Mouse (Mus musculus) frontal cortex, postnatal 36 days (tissue): ENCODE measurements around the gene Mrgprh.
"Not testable (repeated sequence)": the region's sequence is repeated elsewhere in the genome, so short reads cannot be mapped to it uniquely, and the experiment has no call there.

Experiments
- DNase-seq, 2 experiments: peaks; one replicate each; pipeline ENCODE4 v3.0.0; 2022; ENCODE audit warnings: low spot score in 2 of 2

The Mrgprh gene

DNA sequence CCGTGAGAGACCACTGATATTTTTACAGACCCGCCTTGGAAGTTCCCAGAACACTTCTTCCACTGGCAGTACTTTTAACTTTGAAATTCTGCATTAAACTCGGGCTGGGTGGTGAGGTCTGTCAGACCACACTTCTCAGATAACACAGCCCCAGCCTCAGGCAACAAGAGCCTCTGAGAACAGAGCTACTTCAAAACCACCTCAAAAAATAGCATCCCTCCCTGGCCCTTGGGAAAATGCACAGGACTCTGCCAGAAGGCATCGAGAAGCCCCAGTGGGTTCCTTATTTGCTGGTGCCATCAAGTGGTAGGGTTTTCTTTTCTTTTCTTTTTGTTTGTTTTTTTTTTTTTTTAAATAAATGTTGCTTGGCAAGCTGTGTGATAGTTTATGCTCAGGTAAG is 7.2 kb upstream of the Mrgprh start:
- DNase-seq: no peak

DNA sequence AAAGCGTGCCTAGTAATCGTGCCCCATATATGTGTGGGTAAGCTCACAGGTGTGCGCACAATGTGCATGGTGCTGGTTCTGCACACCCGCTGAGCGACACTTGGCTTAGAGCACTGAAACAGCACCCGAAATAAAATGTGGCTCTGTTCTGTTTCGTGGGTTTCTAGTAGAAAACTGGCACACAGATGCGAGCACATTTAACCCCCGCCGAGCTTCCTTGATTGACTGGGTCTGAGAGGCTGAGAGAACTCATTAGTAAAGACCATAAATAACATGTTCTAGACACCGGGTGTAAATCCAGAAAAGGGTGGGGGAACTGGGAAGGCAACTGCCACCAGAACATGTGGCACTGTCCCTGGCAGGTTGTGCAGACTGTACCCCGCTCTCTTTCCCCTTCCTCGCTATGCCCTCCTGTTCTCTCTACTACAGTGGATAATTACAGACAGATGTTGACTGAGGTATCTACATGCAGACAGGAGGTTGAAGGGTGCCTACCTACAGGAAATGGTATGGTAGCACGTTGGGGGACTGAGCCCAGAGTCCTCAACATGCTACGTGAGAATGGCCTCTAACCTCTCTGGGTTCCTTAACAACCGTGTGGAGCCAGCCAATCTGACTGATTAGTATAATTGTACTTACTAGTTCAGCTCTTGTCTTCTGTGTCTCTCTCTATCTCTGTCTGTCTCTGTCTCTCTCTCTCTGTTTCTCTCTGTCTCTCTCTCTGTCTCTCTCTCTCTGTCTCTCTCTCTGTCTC is 3.4 kb upstream of the Mrgprh start:
- DNase-seq: peak in 1 of 2 experiments; percentile 58

DNA sequence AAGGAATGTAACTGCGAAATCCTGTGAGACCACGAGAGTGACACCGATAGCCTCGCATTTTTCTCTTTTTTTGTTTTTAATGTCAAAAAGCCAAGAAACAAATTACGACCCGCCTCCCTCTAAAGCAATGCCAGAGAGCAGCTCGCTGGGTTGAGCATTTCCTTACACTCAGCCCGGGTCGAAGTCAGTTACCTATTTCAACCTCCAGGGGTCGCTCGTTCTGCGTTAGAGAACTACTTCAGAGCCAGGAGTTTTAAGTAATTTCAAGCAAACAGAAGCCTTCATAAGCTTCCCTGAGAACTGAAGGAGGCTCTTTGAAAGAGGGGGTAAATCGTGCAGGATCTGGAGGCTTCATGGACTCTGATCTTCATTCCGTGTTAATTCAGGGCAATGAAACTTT is 4.3 kb downstream of the Mrgprh start:
- DNase-seq: peak; percentile 80 to 92

DNA sequence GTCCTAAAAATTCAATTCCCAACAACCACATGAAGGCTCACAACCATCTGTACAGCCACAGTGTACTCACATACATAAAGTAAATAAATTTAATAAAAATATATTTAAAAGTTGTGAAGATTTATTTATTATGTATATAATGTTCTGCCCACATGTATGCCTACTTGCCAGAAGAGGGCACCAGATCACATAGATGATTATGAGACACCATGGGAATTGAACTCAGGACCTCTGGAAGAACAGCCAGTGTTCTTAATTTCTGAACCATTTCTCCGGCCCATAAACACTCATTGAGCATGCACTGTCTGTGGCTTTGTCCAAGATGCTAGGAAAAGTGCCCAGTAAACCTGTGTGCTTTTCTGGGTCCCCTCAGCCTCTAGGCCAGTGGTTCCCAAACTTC is 5.4 kb downstream of the Mrgprh start:
- DNase-seq: no peak

DNA sequence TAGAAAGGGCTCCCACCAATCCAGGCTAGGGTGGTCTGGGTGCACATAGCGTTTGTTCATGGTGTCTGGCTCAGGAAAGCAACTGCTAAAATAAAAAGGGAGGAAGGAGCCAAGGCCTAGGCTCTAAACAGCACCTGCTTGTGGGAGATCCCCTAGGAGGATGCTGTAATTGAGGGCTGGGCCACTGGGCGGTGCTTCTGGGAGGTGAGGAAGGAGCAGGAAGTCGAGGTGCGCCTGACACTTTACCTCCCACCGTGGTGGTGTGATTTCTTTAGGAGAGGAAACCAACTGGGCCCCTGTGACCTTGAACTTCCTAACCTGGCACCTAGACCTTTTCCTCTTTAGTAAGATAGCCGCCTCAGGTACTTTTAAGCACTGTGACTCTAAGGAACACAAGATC is 10.8 kb downstream of the Mrgprh start:
- no peak for DNase-seq

DNA sequence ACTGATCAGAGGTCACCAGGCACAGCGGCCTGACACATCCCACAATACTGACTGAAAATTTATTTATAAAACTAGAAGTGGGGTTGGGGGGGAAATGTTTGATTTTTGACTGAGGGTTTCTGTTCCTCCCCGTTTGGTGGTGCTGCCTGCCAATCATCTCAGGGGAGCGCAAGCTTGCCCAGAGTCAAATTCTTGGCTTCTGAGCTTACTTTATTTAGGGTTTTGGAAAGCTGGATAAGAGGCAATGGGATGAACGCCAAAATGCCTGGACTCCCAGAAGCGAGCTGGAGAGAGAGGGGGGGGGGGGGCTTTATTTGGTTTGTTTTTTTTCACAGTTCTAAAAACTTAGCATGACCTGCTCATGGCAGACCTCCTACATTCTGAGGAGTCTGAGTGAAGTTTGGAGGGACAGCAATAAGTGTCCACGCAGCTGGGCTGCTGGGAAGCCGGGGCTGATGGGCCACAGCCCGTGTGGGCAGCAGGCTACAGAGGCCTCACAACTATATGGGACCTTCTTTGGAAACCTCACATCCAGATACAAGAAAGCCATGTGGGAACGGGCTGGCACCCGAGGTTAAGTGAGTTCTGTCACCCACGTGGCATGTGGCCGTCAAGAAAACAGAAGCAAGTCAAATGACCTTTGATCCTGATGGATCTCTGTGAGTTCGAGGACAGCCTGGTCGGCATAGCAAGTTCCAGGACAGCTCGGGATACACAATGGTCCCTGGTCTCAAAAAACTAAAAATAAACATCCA is 11.4 kb downstream of the Mrgprh start:
- no peak for DNase-seq

DNA sequence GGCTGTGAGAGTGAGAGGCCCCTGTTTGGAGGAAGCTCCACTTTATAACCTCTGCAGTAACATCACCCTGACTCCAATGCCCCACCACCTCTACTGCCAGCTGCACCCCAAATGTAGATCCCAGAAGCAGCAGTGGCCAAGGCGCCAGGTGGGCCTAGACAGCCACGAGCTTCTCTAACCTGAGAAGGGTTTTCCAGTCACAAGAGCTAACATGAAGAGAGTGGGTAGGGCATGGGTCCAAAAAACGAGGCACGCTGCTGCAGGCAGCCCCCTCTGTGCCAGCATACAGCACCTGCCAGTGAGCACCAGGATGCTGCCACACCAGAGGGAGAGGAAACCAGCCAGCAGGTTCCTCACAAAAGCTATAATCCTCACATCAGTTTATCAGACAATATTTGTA is 15.2 kb downstream of the Mrgprh start:
- DNase-seq: no peak

DNA sequence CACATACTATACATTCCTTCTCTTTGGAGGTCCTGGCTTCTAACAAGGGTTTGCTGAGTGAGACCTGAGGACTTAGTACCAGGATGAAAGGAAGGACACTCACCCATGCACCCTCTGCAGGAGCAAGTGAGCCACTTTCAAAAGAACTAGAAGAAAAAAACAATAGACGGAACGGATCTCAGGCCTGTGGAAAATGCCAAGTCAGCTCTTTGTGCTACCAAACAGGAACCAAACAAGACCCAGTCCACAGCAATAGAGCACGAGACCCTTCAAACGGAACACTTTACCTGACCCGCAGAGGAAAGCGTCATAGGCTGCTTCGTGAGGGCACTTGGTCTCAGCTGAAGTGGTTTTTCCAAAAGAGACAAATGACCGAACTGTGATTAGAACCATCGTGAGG is 16.2 kb downstream of the Mrgprh start:
- DNase-seq: no peak

DNA sequence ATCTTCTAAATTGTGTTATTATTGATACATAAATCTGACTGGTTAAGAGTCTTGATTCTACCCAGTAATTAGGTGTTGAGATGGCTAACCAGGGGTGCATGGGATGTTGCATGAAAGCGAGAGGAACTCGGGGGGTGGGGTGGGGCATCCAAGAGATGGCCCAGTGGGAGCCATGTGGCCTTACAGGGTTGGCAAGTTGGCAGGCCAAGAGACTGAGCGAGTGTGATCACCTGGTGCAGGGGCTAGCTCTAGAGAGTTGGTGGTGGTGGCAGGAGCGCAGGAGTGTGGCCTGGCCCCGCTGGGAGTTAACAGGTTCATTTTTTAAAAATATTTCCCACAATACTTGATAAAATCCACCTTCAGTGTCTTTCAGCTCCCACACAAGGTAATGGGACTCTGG is 21.8 kb downstream of the Mrgprh start:
- DNase-seq: no peak

DNA sequence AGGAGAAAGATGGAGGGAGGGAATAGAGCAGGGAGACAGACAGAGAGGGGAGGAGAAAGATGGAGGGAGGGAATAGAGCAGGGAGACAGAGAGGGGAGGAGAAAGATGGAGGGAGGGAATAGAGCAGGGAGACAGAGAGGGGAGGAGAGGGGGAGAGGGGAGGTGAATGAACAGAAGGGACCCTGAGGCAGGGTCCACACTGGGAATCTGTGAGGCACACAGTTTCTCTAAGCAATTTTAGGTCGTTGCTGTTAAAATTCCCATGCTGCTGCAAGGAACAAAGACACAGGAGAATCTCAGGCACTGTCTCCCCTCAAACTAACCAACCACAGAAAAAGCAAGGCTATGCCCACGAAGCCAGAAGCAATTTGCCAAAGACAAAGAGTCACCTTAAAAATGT is 22.8 kb downstream of the Mrgprh start:
- DNase-seq: not testable (repeated sequence)

DNA sequence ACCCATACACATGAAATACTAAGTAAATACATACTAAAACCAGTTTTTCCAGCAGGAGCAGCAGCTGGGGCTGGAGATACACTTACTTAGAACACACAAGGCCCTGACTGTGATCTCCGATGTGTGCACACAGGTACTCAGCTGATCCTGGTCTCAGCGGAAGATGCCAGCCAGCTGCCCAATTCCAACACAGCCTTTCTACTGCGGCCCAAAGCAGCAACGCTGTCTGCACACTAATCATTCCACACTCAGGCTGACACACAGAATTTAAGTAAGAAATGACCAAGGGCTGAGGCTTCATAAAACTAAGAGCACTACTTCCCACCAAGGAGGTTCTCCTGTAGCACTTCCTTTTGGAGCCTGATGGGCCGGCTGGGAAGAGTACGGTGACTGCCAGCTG is 26.5 kb downstream of the Mrgprh start:
- no peak for DNase-seq

DNA sequence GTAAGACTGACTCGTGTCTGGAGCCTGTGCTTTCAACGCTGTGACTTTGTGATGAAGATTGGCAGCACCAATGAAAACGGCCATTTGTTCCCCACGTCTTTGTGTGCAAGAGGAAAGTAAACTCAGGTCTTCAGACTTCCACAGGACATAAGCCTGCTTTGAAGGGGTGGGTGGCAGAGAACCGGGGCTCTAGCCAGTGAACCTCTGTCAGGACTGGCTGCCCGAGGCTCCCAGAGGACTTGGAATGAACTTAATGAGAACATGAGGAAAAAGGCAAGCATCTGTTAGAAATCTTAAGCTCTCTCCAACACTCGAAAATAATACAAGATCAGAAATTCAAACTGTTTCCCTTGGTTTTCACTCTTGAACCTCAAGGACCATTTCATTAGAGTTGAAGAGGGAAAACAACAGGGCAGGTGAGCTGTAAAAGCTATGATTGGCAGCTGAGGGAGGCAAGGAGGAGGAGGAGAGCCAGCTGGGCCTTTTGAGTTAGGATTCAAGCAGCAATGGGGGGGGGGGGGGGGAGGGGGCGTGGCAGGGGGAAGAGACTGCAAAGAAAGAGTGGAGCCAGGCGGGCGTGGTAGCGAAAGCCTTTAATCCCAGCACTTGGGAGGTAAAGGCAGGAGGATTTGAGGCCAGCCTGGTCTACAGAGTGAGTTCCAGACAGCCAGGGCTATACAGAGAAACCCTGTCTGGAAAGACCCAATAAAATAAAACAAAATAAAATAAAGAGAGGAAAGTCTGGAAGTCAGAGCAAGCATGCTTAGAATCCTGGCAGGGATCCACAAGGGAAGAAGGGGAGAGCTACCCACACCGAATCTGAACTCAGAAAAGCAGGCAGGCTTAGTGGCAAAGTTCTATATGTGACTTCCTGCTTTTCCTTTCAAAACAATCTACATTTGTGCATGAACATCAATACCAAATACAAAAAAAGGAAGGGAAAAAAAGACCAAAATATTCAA is 27.8 kb downstream of the Mrgprh start:
- no peak for DNase-seq

DNA sequence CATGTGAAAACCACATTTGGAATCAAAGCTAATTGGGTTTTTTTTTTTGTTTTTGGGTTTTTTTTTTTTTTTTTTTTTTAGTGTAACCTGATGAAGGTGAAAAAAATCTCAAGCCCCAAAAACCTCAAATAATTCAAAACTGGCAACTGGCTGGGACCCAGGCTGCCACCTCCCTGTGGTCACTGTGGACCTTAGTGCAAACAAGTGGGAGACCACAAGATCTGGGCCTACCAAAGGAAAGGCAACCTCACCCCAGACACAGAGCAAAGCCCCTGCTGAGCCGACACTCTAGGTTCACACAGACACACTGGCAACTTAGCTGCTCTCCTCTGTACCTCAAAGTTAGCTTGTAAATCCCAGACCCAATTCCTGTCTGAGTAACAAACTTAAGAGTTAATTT is 28.5 kb downstream of the Mrgprh start:
- DNase-seq: no peak

DNA sequence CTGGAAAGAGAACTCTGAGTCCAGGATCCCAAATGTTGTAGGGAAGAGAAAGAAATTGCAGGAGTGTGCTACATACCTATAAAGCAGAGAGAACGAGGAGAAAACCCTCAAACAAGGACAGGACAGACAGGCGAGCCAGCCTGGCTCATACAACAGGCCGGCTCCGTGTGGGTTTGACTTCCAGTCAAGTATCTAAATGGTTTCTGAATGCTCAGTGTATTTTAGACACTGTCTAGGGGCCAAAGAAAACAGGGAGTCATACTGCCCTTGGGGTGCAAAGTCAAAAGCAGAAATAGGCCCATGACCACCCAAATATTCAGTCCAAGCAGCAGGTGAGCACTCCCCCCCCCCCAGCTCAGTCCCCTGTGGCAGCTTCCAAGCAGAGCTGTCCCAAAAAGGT is 30.0 kb downstream of the Mrgprh start:
- no peak for DNase-seq

DNA sequence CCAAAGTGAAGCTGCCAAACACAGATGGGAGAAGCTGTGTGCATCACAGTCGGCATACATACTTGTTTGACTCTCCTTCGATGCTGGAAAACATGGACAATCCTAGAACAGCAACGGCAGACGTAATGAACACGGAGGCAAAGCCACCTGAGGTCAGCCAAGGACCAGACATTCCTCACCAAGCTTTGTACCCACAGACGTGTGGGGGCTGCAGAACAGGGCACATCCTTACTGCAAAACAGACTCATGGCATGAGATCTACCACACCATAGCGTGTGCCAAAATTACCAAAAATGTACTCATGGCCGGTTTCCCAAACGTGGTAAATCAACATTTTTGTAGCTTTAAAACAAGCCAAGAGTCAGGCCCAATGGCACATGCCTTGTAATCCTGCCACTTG is 30.6 kb downstream of the Mrgprh start:
- DNase-seq: peak in 1 of 2 experiments; percentile 26

DNA sequence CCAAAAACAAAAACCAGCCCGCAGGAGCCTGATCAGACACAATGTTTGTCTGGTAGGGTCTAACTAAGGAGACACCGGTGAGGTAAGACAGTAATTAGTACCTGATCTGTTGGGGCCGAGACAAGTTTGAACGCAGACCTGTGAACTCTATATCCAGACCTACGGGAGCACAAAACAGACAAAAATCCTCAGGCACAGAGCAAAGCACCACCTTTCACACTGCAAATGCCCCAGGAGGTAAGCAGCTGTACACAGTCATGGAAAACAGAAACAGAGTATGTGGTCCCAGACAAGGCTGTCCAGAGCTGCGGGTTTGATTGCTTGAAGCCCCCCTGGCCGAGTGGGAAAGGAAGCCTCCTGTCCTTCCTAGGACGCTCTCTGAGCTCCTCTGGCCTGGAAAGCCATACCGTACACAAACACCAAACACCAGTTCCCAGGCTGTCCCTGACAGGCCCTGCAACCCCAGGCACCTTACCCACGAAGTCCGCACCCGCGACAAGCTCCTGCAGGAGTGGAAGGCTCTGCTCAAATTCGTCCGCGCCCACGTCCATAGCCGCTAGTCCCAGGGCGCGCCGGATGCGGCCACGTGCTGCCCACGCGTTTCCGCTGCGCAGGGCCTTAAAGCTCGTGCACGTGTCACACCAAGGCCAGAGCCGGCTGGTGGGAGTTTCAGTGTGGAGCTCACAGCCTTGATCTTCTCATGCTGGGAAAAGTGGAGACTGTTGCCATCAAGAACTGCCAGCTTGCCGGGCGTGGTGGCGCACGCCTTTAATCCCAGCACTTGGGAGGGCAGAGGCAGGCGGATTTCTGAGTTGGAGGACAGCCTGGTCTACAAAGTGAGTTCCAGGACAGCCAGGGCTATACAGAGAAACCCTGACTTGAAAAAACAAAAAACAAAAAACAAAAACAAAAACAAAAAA is 33.8 kb downstream of the Mrgprh start, which contains the start of gene Pnldc1:
Pnldc1 (minus strand) TSS at position 870 of the 920 bp plus-strand sequence.
- DNase-seq: no peak

DNA sequence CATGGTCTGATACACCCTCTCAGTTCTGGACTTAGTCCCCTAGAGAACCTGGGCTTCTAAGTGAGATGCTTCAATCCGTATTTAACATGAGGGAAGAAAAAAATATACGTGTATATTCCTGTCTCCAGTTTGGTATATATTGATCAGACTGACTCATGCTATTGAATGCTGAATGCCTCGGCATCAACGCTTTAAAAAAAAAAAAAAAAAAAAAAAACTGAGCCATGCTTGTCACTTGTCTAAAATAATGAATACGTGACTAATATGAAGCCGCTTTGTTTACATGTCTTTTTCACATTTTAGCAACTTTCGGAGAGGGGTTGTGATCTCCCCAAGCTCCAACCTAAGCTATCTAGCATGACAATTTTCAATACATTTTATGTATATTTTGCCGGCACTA is 34.6 kb downstream of the Mrgprh start:
- DNase-seq: no peak

DNA sequence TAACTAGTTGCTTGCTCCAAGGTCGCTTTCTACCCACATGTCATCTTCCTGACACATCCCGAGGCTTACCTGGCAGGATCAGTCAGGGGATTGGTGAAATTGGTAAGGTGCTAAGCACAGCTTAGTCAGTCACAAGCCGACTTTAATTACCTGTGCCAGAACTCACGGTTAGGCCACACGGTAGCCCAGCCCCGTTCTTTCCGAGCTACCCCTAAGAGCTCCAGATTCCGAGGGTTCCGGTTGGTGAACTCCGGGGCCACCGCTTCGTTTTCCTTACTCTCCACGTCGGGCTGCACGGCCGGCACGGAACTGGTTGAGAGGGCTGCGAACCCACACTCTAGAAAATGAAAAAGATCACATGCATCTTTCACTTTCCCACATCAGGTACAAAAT is 39.6 kb downstream of the Mrgprh start, which contains the start of gene Tcp1:
Tcp1 (plus strand) TSS at position 214 of the 393 bp plus-strand sequence.
- no peak for DNase-seq

DNA sequence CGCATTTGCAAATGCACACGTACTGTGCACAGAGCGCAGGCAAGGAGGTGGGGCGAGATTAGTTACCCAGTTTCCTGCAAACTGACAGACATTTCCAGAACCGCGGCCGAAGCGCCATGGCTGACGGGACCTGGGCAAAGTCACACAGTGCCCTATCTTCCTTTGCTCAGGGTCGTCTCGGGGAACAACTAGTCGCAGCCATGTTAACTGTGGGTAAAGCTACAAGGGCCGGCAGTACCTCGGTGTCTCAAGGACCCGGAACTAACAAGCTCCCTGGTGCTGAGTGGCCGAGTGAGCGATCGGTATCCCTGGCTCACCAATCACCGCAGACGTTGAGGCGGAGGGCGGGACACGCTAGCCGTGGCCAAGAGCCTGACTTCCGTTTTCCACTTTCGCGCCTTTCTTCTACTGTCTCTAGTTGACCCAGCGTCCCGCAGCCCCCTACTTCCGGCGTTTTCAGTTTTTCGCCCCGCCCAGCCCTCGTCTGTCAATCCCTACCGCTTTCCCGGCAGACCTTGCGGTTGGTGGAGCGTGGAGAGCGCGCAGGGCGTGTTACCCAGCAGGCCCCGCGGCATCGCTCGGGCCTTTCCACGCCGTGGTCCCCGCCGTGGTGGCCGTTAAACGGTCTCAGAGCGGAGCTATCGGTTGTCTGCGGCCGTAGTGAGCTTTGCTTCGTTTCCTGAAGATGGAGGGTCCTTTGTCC is 40.2 kb downstream of the Mrgprh start, which contains the start of gene Mrpl18:
Mrpl18 (minus strand) TSS at position 465 of the 703 bp plus-strand sequence.
- DNase-seq: peak; percentile 97 to 100
